Mouse (Mus musculus): Measurements from ENCODE around the gene Mlx. TPM values are rescaled to one million over a fixed set of nuclear protein-coding genes. Genes with fewer than 3 reads are reported as not detected.
"Not testable (repeated sequence)": the region's sequence is repeated elsewhere in the genome, so short reads cannot be mapped to it uniquely, and the experiment has no call there.

The Mlx gene
- polyA plus RNA-seq, 1 experiment from 2014 or later, result 41.3 TPM

DNA sequence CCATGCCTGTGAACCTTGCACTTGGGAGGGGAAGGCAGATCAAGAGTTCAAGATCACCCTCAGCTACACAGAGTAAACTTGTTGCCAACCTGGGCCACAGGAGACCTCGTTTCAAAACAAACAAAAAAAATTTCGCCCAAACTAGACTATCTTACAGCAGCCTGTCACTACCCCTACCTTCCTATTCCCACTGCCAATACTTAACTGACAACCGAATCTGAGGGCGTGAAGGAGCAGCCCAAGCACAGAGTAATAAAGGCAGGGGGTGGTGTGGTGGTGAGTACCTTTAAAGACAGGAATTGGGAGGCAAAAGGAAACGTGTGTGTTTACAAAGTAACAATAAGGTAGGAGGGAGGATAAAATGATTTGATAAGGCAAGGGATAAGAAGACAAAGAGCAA lies 23.6 kb downstream of the Mlx start:
- Histone ChIP-seq H3K4me2 (ENCODE audit: low read depth, low read length) (no peak overlapping the region), H3K4me3 (ENCODE audit: low read length) (no peak overlapping the region), H3K4me1 (replicated peaks; ENCODE audit: control insufficient read depth, insufficient read depth, low read length) (no peaks in the 10 kb centered on the region), H3K27ac (ENCODE audit: low read length) (no peak overlapping the region), H3K9me3 (ENCODE audit: control insufficient read depth, low read length) (no peaks in the 10 kb centered on the region), H3K9ac (ENCODE audit: low read length) (no peak overlapping the region), H3K36me3 (ENCODE audit: control insufficient read depth, insufficient read depth, low read length) (no peaks in the 10 kb centered on the region), H3K27me3 (ENCODE audit: control insufficient read depth, insufficient read depth, low read depth, low read length) (no peaks in the 10 kb centered on the region)
- no peak for ATAC-seq (ENCODE audit: low read depth)
- 43% methylated on average over 5 of the region's 5 CpGs for WGBS

DNA sequence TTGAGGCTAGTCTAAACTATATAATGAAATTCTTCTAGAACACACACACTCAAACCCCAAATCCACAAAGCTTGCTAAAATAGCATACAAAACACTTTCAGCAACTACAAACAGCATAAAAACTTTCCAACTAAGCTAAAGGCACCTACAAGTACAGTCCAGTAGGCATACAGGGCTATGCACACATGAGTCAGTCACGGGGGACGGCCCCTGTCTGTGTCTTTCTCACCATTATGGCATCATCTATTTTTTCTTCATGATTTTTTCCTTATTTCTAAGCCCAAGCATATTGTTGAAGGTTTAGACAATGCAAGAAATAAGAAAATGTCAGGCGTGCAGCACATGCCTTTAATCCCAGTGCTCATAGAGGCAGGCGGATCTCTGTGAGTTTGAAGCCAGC lies 24.1 kb downstream of the Mlx start:
- no peaks in the 10 kb centered on the region for H3K4me1 ChIP-seq (replicated peaks; ENCODE audit: control insufficient read depth, insufficient read depth, low read length)
- H3K4me2 ChIP-seq (ENCODE audit: low read depth, low read length), result no peak overlapping the region
- 83% methylated on average over 4 of the region's 4 CpGs for WGBS
- H3K36me3 ChIP-seq (ENCODE audit: control insufficient read depth, insufficient read depth, low read length), result 0 out of 2 replicates have a peak, but pooled peaks cover 2% of the 10 kb centered on the region
- no peak overlapping the region for H3K4me3 ChIP-seq (ENCODE audit: low read length)
- no peak for ATAC-seq (ENCODE audit: low read depth)
- H3K27ac ChIP-seq (ENCODE audit: low read length), result no peak overlapping the region
- no peaks in the 10 kb centered on the region for H3K27me3 ChIP-seq (ENCODE audit: control insufficient read depth, insufficient read depth, low read depth, low read length)
- H3K9me3 ChIP-seq (ENCODE audit: control insufficient read depth, low read length), result no peaks in the 10 kb centered on the region
- H3K9ac ChIP-seq (ENCODE audit: low read length), result no peak overlapping the region

DNA sequence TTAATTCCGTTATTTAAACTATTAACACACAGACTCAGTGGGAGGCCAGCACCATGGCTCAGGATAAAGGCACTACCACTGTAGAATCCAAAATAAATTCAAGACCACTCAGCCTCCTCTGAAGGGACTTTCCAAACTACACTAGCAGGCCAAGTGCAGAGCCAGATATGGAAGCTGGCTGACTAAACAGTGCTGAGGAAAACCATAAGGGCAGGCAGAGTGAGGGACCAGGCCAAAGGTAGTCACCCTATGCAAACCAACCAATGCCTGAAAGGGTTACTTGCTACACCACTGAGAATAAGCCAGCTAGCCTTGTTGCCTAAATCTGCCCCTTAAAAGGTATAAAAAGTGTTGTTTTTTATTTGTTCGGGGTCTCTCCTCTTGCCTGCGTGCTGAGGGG lies 25.1 kb downstream of the Mlx start:
- WGBS, result 94% methylated on average over 3 of the region's 3 CpGs
- Histone ChIP-seq H3K27me3 (ENCODE audit: control insufficient read depth, insufficient read depth, low read depth, low read length) (no peaks in the 10 kb centered on the region), H3K9me3 (ENCODE audit: control insufficient read depth, low read length) (no peaks in the 10 kb centered on the region), H3K27ac (ENCODE audit: low read length) (no peak overlapping the region), H3K9ac (ENCODE audit: low read length) (no peak overlapping the region), H3K4me1 (replicated peaks; ENCODE audit: control insufficient read depth, insufficient read depth, low read length) (no peaks in the 10 kb centered on the region; the same call in 1 of the 2 replicates), H3K36me3 (ENCODE audit: control insufficient read depth, insufficient read depth, low read length) (0 out of 2 replicates have a peak, but pooled peaks cover 4% of the 10 kb centered on the region), H3K4me2 (ENCODE audit: low read depth, low read length) (no peak overlapping the region), H3K4me3 (ENCODE audit: low read length) (no peak overlapping the region)
- no peak for ATAC-seq (ENCODE audit: low read depth)

DNA sequence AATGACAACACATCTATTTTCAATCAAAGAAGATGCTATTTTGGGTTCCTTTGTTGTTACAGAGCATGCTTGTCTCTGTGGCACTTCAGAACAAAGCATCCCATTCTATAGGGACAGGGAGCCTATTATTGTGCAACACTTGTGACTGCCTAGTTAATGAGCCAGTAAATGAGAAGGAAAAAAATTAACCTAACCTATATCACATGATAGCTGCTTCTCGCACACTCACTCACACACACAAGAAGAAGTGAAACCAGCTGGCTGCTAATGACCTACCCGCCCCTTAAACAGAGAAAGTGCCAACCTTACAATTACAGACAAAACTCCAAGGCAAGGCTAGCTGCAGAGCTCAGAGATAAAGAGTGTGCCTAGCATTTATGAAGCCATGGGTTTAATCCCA lies 28.5 kb downstream of the Mlx start:
- Histone ChIP-seq H3K9me3 (ENCODE audit: control insufficient read depth, low read length) (no peaks in the 10 kb centered on the region), H3K27ac (ENCODE audit: low read length) (no peak overlapping the region), H3K9ac (ENCODE audit: low read length) (no peak overlapping the region), H3K4me3 (ENCODE audit: low read length) (no peak overlapping the region), H3K36me3 (ENCODE audit: control insufficient read depth, insufficient read depth, low read length) (0 out of 2 replicates have a peak, but pooled peaks cover 4% of the 10 kb centered on the region), H3K27me3 (ENCODE audit: control insufficient read depth, insufficient read depth, low read depth, low read length) (no peaks in the 10 kb centered on the region), H3K4me1 (replicated peaks; ENCODE audit: control insufficient read depth, insufficient read depth, low read length) (peaks cover 11% of the 10 kb centered on the region), H3K4me2 (ENCODE audit: low read depth, low read length) (no peak overlapping the region)
- ATAC-seq (ENCODE audit: low read depth), result no peak
- 82% methylated on average over 2 of the region's 2 CpGs for WGBS

DNA sequence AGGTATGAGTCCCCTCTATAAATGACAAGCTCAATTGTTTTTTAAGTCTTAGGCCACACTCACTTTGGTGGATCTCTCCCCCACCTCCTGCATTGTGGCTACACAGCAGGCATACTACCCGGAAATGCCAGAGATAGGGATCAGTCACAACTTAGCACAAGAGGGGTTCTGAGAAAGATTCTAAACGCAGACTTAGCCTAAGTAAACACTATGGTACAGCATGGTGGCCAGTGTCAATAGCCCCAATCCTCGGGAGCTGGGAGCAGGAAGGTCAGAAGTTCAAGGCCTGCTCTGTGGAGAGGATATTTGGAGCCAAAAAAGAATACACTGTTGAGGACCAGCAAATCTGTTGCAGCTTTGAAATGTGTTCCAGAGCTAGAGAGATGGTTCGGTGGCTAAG lies 31.0 kb downstream of the Mlx start:
- no peak for ATAC-seq (ENCODE audit: low read depth)
- no peaks in the 10 kb centered on the region for H3K9me3 ChIP-seq (ENCODE audit: control insufficient read depth, low read length)
- peak overlapping the region; percentile 90 for H3K4me3 ChIP-seq (ENCODE audit: low read length)
- peaks cover 7% of the 10 kb centered on the region; the same call in 1 of the 2 replicates for H3K36me3 ChIP-seq (ENCODE audit: control insufficient read depth, insufficient read depth, low read length)
- peak overlapping the region; percentile 91 for H3K9ac ChIP-seq (ENCODE audit: low read length)
- no peaks in the 10 kb centered on the region for H3K27me3 ChIP-seq (ENCODE audit: control insufficient read depth, insufficient read depth, low read depth, low read length)
- H3K4me1 ChIP-seq (replicated peaks; ENCODE audit: control insufficient read depth, insufficient read depth, low read length), result peaks cover 19% of the 10 kb centered on the region
- WGBS, result 22% methylated on average over 4 of the region's 4 CpGs
- peak overlapping the region; percentile 73 for H3K4me2 ChIP-seq (ENCODE audit: low read depth, low read length)
- peak overlapping the region; percentile 20; the same call in 1 of the 2 replicates for H3K27ac ChIP-seq (ENCODE audit: low read length)

DNA sequence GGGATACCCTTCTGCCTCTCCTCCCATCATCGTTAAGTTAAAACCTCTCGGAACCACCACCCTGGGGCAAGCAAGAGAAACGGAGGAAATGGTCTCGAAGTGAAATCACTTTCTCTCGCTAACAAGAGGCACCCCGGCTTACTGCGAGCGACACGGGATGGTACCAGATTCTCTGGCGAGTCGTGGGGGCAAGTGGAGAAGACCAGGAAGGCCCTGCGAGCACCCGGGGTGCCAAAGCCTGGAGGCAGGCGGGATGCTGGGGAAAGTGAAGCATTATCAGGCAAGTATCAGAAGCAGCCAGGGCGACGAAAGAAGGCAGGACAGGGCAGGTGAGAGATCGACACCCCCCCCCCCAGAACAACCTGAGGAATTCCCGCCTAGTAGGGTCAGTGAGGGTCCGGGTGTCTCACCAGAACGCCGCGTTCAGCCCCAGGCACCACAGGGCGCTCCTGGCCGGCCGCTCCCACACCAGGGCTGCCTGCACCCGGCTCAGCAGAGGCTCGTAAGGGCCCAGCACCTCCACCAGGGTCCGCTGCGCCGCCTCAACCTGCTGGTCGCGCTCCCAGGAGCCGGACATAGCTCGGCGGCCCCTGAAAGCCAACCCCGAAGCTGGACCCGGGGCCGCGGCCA lies 32.2 kb downstream of the Mlx start:
- Histone ChIP-seq H3K9ac (ENCODE audit: low read length) (peak overlapping the region; percentile 91), H3K36me3 (ENCODE audit: control insufficient read depth, insufficient read depth, low read length) (peaks cover 13% of the 10 kb centered on the region), H3K27me3 (ENCODE audit: control insufficient read depth, insufficient read depth, low read depth, low read length) (no peaks in the 10 kb centered on the region), H3K4me3 (ENCODE audit: low read length) (peak overlapping the region; percentile 90), H3K27ac (ENCODE audit: low read length) (peak overlapping the region; percentile 87), H3K4me2 (ENCODE audit: low read depth, low read length) (peak overlapping the region; percentile 73), H3K9me3 (ENCODE audit: control insufficient read depth, low read length) (no peaks in the 10 kb centered on the region), H3K4me1 (replicated peaks; ENCODE audit: control insufficient read depth, insufficient read depth, low read length) (peaks cover 19% of the 10 kb centered on the region)
- WGBS, result under 1% methylated on average over 39 of the region's 39 CpGs
- ATAC-seq (ENCODE audit: low read depth), result peak; percentile 79

DNA sequence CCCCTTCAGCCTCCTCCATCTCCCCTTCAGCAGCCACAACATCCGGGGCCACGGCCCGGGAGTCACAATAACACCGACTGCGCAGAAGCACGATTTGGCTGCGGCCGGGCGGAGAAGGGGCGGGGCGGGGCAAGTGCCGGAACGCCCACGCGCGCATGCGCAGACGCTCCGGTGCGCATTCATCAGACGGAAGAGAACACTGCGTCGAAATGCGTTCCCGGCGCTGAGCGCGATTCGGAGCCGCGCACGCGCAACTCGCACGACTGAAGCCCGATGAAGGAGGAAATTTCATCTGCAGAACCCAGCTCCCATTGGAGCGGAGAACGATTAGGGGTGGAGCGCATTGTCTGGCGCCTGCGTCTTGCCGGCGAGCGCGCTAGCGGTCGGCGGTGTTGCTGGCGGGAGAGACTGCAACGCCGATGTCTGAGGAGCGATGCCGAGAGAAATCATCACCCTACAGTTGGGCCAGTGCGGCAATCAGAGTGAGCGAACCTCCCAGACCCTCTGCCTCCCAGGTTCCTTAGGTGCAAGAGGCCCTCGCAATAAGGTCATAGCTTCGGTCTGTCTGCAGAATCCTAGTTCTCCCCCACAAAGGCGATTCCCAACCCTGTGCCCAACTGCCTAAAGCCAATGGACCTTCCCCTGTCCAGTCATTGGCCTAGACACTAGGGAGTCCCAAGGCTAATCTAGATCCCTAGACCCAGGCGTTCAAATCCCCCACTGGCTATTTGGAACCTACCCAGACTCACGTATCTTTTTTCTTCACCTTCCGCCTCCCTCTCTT lies 32.9 kb downstream of the Mlx start, which contains the start of the genes Retreg3 and Tubg1:
Gene Retreg3, minus strand, starts transcription at position 133 of the 784 bp plus-strand sequence.
Gene Tubg1, plus strand, starts transcription at position 178 of the 784 bp plus-strand sequence.
- Histone ChIP-seq H3K27ac (ENCODE audit: low read length) (peak within 1 kb of the TSS; percentile 87), H3K9ac (ENCODE audit: low read length) (peak within 1 kb of the TSS; percentile 91), H3K4me2 (ENCODE audit: low read depth, low read length) (peak within 1 kb of the TSS; percentile 96), H3K4me3 (ENCODE audit: low read length) (peak within 1 kb of the TSS; percentile 90), H3K9me3 (ENCODE audit: control insufficient read depth, low read length) (no peaks in the 10 kb centered on the region), H3K27me3 (ENCODE audit: control insufficient read depth, insufficient read depth, low read depth, low read length) (no peaks in the 10 kb centered on the region), H3K4me1 (replicated peaks; ENCODE audit: control insufficient read depth, insufficient read depth, low read length) (peaks cover 19% of the 10 kb centered on the region), H3K36me3 (ENCODE audit: control insufficient read depth, insufficient read depth, low read length) (peaks cover 13% of the 10 kb centered on the region)
- peak; percentile 97 for ATAC-seq (ENCODE audit: low read depth)
- WGBS, result 0% methylated on average over 61 of the region's 61 CpGs

DNA sequence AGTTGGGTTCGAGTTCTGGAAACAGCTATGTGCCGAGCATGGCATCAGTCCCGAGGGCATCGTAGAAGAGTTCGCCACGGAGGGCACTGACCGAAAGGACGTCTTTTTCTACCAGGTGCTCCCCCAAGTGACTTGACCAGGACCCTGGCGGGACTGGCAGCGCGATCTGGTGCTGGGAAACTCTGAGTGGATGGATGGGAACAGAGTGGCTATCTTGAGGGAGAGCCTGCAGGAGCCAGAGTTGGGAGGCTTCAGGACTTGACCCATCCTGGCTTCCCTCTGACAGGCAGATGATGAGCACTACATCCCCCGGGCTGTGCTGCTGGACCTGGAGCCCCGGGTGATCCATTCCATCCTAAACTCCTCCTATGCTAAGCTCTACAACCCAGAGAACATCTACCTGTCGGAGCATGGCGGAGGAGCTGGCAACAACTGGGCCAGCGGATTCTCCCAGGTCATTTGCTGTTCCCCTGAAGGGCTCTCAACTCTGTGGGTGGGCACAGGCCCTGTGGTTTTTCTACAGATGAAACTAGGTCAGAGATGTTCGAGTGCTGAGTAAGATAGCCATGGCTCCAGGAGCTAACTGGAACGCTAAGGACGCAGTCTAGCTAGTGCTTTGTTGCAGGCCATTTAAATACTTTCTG lies 33.6 kb downstream of the Mlx start:
- Histone ChIP-seq H3K36me3 (ENCODE audit: control insufficient read depth, insufficient read depth, low read length) (peaks cover 16% of the 10 kb centered on the region), H3K27me3 (ENCODE audit: control insufficient read depth, insufficient read depth, low read depth, low read length) (no peaks in the 10 kb centered on the region), H3K4me3 (ENCODE audit: low read length) (peak overlapping the region; percentile 90), H3K4me2 (ENCODE audit: low read depth, low read length) (peak overlapping the region; percentile 96), H3K9ac (ENCODE audit: low read length) (peak overlapping the region; percentile 84), H3K9me3 (ENCODE audit: control insufficient read depth, low read length) (no peaks in the 10 kb centered on the region), H3K4me1 (replicated peaks; ENCODE audit: control insufficient read depth, insufficient read depth, low read length) (peaks cover 19% of the 10 kb centered on the region), H3K27ac (ENCODE audit: low read length) (peak overlapping the region; percentile 79)
- ATAC-seq (ENCODE audit: low read depth), result no peak
- WGBS, result 12% methylated on average over 19 of the region's 19 CpGs

DNA sequence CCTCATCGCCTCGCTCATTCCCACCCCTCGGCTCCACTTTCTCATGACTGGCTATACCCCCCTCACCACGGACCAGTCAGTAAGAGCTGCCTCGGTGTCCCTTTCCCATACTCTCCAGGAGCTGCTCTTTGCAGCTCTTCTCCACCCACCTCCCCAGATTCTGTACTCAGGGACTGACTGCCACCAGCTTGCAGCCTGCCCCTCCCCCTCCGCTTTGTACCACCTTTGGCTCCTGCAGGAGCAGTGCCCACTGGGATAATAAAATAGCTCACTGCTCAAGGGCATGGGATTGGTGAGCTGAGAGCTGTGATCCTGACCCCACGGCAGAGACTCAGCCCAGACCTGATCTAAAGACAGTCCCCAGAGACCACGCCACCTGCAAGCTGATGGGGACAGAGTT lies 37.4 kb downstream of the Mlx start:
- H3K9ac ChIP-seq (ENCODE audit: low read length); H3K4me1 ChIP-seq (replicated peaks; ENCODE audit: control insufficient read depth, insufficient read depth, low read length); H3K4me3 ChIP-seq (ENCODE audit: low read length); H3K4me2 ChIP-seq (ENCODE audit: low read depth, low read length); H3K27me3 ChIP-seq (ENCODE audit: control insufficient read depth, insufficient read depth, low read depth, low read length); ATAC-seq (ENCODE audit: low read depth); H3K27ac ChIP-seq (ENCODE audit: low read length); H3K9me3 ChIP-seq (ENCODE audit: control insufficient read depth, low read length): not testable (repeated sequence)
- peaks cover 24% of the 10 kb centered on the region for H3K36me3 ChIP-seq (ENCODE audit: control insufficient read depth, insufficient read depth, low read length)
- 96% methylated on average over 8 of the region's 8 CpGs for WGBS

Data from lung, embryonic 16.5 days (tissue).